Mouse (Mus musculus) bone marrow, adult 2 months (tissue): Measurements from ENCODE around the gene Wdr86.
A peak's percentile ranks its signal among the peaks of the same experiment; 100 is the strongest.

ENCODE experiments used
- CTCF ChIP-seq: fragments of 200-500 bp; IDR thresholded peaks from 2 replicates; pipeline ENCODE4 v1.5.1; 2011; ENCODE audit warnings: low read length, control low read depth; ENCODE audit not compliant: control insufficient read depth, insufficient read depth
- POLR2A ChIP-seq: fragments of 200-500 bp; IDR thresholded peaks from 2 replicates; pipeline ENCODE4 v1.6.1; 2011; ENCODE audit warnings: low read depth, mild to moderate bottlenecking, control low read depth, low read length, borderline replicate concordance; ENCODE audit not compliant: control insufficient read depth

DNA sequence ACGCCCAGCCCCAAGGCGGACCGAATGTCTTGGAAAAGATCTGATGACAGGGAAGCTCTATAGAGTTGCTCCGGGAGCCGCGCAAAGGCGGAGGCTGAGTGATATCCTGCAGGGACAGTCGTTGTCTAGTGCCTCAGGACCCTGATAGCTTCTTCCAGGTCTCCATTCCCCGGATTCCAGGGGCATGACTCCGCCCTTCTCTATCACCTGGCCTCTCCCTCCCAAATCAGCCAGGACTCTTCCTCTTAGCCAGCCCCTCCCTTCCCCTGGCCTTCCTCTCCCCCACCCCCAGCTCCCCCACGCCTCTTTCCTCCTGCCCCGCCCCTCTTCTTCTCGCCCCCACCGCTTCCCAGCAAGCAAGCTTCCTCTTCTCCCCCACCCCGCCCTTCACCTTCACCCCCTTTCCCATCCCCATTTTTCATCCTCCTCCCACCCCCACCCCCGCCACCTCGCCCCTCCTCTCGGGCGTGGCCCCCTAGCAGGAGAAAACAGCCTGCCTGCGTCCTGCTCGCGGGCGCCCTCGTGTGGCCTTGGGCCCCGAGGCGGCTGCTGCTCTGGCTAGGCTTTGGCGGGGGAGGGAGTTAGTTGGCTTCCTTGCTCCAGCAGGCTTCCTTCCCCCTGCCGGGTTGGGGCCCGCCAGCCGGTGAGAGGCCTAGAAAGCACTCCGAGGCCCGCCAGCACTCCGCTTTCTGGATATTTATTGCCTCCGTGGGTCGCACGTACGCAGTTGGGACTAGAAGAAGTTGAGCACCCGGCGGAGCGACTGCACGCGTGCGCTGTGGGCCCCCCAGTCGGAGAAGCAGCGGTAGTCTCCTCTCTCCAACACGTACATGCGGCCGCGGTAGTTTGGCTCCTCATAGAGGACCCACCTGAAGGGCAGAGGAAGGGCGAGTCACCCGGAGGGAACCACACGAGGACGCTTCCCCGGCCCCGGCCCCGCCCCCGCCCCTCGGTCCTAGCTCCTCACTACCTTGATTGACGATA lies 20.1 kb upstream of the Wdr86 start:
- TF ChIP-seq CTCF (peak; percentile 83), POLR2A (peak; percentile 52; the same call in 1 of the 2 replicates)
